7 mouse cellular contexts compared by ENCODE assay signal in the genomic region with DNA sequence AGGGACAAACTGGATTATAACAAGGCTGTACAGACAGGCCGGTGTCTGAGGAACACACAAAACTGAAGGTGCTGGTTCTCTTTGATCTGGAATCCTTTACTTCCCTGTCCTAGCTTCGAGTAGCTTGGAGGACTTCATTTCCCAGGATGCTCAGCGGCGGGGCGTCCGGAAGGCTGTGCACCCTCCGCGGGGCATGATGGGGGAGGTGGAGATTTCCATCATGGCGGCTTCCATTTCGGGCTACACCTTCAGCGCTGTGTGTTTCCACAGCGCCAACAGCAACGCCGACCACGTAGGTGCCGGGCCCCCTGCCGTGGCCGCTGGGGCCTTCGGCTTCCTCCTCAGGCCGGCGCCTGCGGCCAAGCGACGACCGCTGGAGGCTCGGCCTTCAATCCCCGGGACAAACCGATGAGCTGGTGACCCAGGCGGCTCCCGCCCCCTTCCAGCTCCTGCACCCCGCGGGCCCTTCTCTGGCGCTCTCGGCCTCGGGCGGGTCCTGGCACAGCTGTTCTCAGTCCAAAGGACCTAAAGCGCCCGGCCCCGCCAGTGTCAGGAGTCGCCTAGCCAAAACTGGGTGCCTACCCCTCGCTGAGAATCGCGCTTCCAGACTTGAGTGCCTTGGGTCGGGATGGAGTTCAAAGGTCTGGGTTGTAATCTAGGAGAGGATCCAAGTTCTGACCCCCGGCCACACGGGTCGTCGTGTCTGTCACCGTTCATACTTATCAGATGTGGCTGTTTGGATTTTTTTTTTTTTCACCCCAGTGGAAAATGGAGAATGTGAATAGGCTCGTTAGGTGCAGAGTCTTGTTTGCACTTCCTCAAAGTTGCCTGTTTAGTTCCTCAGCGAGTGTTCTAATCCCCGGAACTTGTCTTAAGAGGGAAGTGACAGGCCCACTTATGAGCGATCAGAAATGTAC. TPM values are rescaled to one million over a fixed set of nuclear protein-coding genes. Genes with fewer than 3 reads are reported as not detected.
DNase-seq lines count a peak whose midpoint lies in the region; ATAC-seq lines count a peak whose summit lies in the region.

A gene (plus strand): TSS at position 184 of the 917 bp plus-strand sequence.

- peak within 1 kb of the TSS; percentile 94 for H3K4me3 ChIP-seq in intestine, embryonic 15.5 days (replicated peaks)
- peak within 1 kb of the TSS; percentile 91 for H3K4me3 ChIP-seq in midbrain, embryonic 10.5 days

- peak; percentile 98 for ATAC-seq in intestine, embryonic 15.5 days

- H3K27ac ChIP-seq in intestine, embryonic 15.5 days: peak within 1 kb of the TSS; percentile 87
- peak within 1 kb of the TSS; percentile 92 for H3K27ac ChIP-seq in midbrain, embryonic 10.5 days (replicated peaks)

- under 1% methylated on average over 53 of the region's 53 CpGs for WGBS in intestine, embryonic 15.5 days
- WGBS in midbrain, embryonic 10.5 days: under 1% methylated on average over 53 of the region's 53 CpGs

- H3K9ac ChIP-seq in intestine, embryonic 15.5 days: peak within 1 kb of the TSS; percentile 88

- DNase-seq in adrenal gland, adult 2 months: peak; percentile 95
- peak; percentile 77 for DNase-seq in embryo, embryonic 11.5 days (ENCODE audit: low read depth, low spot score)
- DNase-seq in gastrocnemius, postnatal 36 days: peak; percentile 79 to 82
- peak; percentile 90 to 95 for DNase-seq in left cerebral cortex, postnatal 25 days (ENCODE audit: low spot score in 2 of 2)
- peak; percentile 88 for DNase-seq in midbrain, embryonic 10.5 days (ENCODE audit: low spot score)
- DNase-seq in right cerebral cortex, postnatal 4 days: peak; percentile 86

- 0 out of 2 replicates have a peak, but pooled peaks cover 6% of the 10 kb centered on the region for H3K4me1 ChIP-seq in intestine, embryonic 15.5 days (replicated peaks)
- H3K4me1 ChIP-seq in midbrain, embryonic 10.5 days: peaks cover 11% of the 10 kb centered on the region

- H3K36me3 ChIP-seq in intestine, embryonic 15.5 days: no peaks in the 10 kb centered on the region
- H3K36me3 ChIP-seq in midbrain, embryonic 10.5 days: no peaks in the 10 kb centered on the region; the same call in 1 of the 2 replicates

- intact Hi-C loops in gastrocnemius, postnatal 36 days (cut with DNase I): loop anchor here (5.0 kb wide), 1 partner anchor 138 kb away; no protein-coding TSS in a partner anchor
- intact Hi-C loops in left cerebral cortex, postnatal 25 days (cut with DNase I): loop anchor here (10.0 kb wide), 1 partner anchor 284 kb away; a partner anchor contains a TSS

- peak within 1 kb of the TSS; percentile 71 for H3K4me2 ChIP-seq in intestine, embryonic 15.5 days (replicated peaks)

- no peaks in the 10 kb centered on the region for H3K27me3 ChIP-seq in intestine, embryonic 15.5 days (replicated peaks)
- H3K27me3 ChIP-seq in midbrain, embryonic 10.5 days (ENCODE audit: low read depth, poor library complexity, severe bottlenecking): no peaks in the 10 kb centered on the region

- H3K9me3 ChIP-seq in intestine, embryonic 15.5 days: no peaks in the 10 kb centered on the region
- no peaks in the 10 kb centered on the region for H3K9me3 ChIP-seq in midbrain, embryonic 10.5 days (replicated peaks)

RNA-seq across cellular contexts. Expression of the gene that starts here (rescaled TPM):
- total RNA-seq in adrenal gland, adult 2 months (2021): 10 to 100 TPM; 29.3 to 44.1 TPM
- polyA plus RNA-seq in adrenal gland, adult 2 months (2012; rRNA removed): 5.8 and 8.3 TPM in 2 replicates
- 10 to 100 TPM; 20.5 to 21.3 TPM for total RNA-seq in gastrocnemius, postnatal 36 days (2021)
- 30.3 and 36.9 TPM in 2 replicates for polyA plus RNA-seq in intestine, embryonic 15.5 days (2015; fragmentation: Nextera tagmentation; extraction: Ambion mirVana)
- total RNA-seq in left cerebral cortex, postnatal 25 days (2021): 10 to 100 TPM; 27.5 to 29.3 TPM
- polyA plus RNA-seq in midbrain, embryonic 10.5 days (2016; fragmentation: Nextera tagmentation; extraction: Ambion mirVana): 36.2 and 36.6 TPM in 2 replicates

Comparison
In these comparisons a context has a peak if more than half of its experiments do, and no peak if none do; other contexts are left out.
1. Peak in every context shown above with its lines: DNase-seq, ATAC-seq, H3K4me3 ChIP-seq and H3K27ac ChIP-seq.